Mouse (Mus musculus): ENCODE data around the gene Gm7970. TPM values are rescaled to one million over a fixed set of nuclear protein-coding genes. Genes with fewer than 3 reads are reported as not detected.
"Not testable (repeated sequence)": the region's sequence is repeated elsewhere in the genome, so short reads cannot be mapped to it uniquely, and the experiment has no call there.

Gm7970 gene
- total RNA-seq (2012; rRNA removed) (not detected in 2 replicates), total RNA-seq (2014; rRNA removed) (not detected in 2 replicates), polyA plus RNA-seq (2012; ENCODE audit: insufficient read length, low read depth) (not detected in 2 replicates)

DNA sequence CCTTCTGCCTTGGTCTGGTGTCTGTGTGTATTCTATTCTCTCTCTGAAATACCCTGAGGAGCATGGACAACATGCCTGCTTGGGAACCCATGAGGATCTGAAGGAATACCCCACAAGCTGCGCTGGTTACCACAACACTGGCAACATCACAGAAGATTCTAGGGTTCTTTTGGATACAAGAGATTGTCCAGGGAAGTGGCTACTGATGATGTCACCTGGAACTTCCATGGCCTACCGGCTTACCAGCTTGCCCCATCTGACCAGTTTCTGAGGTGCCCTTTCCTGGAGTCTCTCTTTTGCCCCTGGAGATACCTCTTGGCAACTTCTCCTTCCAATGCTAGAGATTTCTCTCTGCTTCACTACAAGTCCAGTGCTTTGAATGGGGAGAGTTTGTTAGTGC is at the start of gene Gm7970:
Gene Gm7970, minus strand, starts transcription at position 101 of the 400 bp plus-strand sequence.
- dilution Hi-C loops (cut with MboI; ENCODE audit: extremely low pct_ligation_motif_present, extremely low pct_unique_long_range_greater_than_20kb, low sequenced_read_pairs); H3K27me3 ChIP-seq (replicated peaks); H3K36me3 ChIP-seq (replicated peaks in 1 of 2; ENCODE audit: control insufficient read depth in 1 of 2, insufficient read depth in 1 of 2, low read length in 1 of 2); H3K4me3 ChIP-seq (replicated peaks in 1 of 3; ENCODE audit: low read depth in 2 of 3, low read length in 2 of 3, poor library complexity in 1 of 3); DNase-seq (ENCODE audit: extremely low read depth); H3K9me3 ChIP-seq (replicated peaks; ENCODE audit: low read length); H3K4me2 ChIP-seq (ENCODE audit: insufficient read depth, low read depth, poor library complexity, severe bottlenecking); in situ Hi-C loops (cut with MboI; ENCODE audit: low pct_ligation_motif_present, low pct_unique_long_range_greater_than_20kb, low sequenced_read_pairs); H3K9ac ChIP-seq (ENCODE audit: insufficient read depth, low read depth); H3K79me2 ChIP-seq (replicated peaks; ENCODE audit: control insufficient read depth, extremely low read depth, insufficient read depth, poor library complexity, severe bottlenecking); H3K4me1 ChIP-seq (ENCODE audit: control insufficient read depth in 1 of 2, insufficient read depth in 2 of 2); H3K27ac ChIP-seq (ENCODE audit: insufficient read depth, low read depth): not testable (repeated sequence)

GRCm38 (mm10) chr14:41600935-41601334 is 45.6 kb upstream of the Gm7970 start:
- DNase-seq (ENCODE audit: extremely low read depth); H3K27me3 ChIP-seq (replicated peaks); H3K4me3 ChIP-seq (replicated peaks in 1 of 3; ENCODE audit: low read depth in 2 of 3, low read length in 2 of 3, poor library complexity in 1 of 3); dilution Hi-C loops (cut with MboI; ENCODE audit: extremely low pct_ligation_motif_present, extremely low pct_unique_long_range_greater_than_20kb, low sequenced_read_pairs); H3K4me1 ChIP-seq (ENCODE audit: control insufficient read depth in 1 of 2, insufficient read depth in 2 of 2); in situ Hi-C loops (cut with MboI; ENCODE audit: low pct_ligation_motif_present, low pct_unique_long_range_greater_than_20kb, low sequenced_read_pairs); H3K27ac ChIP-seq (ENCODE audit: insufficient read depth, low read depth); H3K79me2 ChIP-seq (replicated peaks; ENCODE audit: control insufficient read depth, extremely low read depth, insufficient read depth, poor library complexity, severe bottlenecking); H3K4me2 ChIP-seq (ENCODE audit: insufficient read depth, low read depth, poor library complexity, severe bottlenecking); H3K36me3 ChIP-seq (replicated peaks in 1 of 2; ENCODE audit: control insufficient read depth in 1 of 2, insufficient read depth in 1 of 2, low read length in 1 of 2); H3K9me3 ChIP-seq (replicated peaks; ENCODE audit: low read length); H3K9ac ChIP-seq (ENCODE audit: insufficient read depth, low read depth): not testable (repeated sequence)

GRCm38 (mm10) chr14:41586346-41586745 is 31.0 kb upstream of the Gm7970 start:
- H3K9ac ChIP-seq (ENCODE audit: insufficient read depth, low read depth); H3K27me3 ChIP-seq (replicated peaks); H3K4me3 ChIP-seq (replicated peaks in 1 of 3; ENCODE audit: low read depth in 2 of 3, low read length in 2 of 3, poor library complexity in 1 of 3); H3K27ac ChIP-seq (ENCODE audit: insufficient read depth, low read depth); H3K36me3 ChIP-seq (replicated peaks in 1 of 2; ENCODE audit: control insufficient read depth in 1 of 2, insufficient read depth in 1 of 2, low read length in 1 of 2); H3K4me1 ChIP-seq (ENCODE audit: control insufficient read depth in 1 of 2, insufficient read depth in 2 of 2); DNase-seq (ENCODE audit: extremely low read depth); in situ Hi-C loops (cut with MboI; ENCODE audit: low pct_ligation_motif_present, low pct_unique_long_range_greater_than_20kb, low sequenced_read_pairs); H3K4me2 ChIP-seq (ENCODE audit: insufficient read depth, low read depth, poor library complexity, severe bottlenecking); dilution Hi-C loops (cut with MboI; ENCODE audit: extremely low pct_ligation_motif_present, extremely low pct_unique_long_range_greater_than_20kb, low sequenced_read_pairs); H3K79me2 ChIP-seq (replicated peaks; ENCODE audit: control insufficient read depth, extremely low read depth, insufficient read depth, poor library complexity, severe bottlenecking); H3K9me3 ChIP-seq (replicated peaks; ENCODE audit: low read length): not testable (repeated sequence)

GRCm38 (mm10) chr14:41572911-41573310 is 17.5 kb upstream of the Gm7970 start, which contains the start of gene 1700049E17Rik2:
Gene 1700049E17Rik2 (plus strand): TSS chr14:41573211.
- H3K9me3 ChIP-seq (replicated peaks; ENCODE audit: low read length); H3K4me1 ChIP-seq (ENCODE audit: control insufficient read depth in 1 of 2, insufficient read depth in 2 of 2); H3K79me2 ChIP-seq (replicated peaks; ENCODE audit: control insufficient read depth, extremely low read depth, insufficient read depth, poor library complexity, severe bottlenecking); DNase-seq (ENCODE audit: extremely low read depth); H3K36me3 ChIP-seq (replicated peaks in 1 of 2; ENCODE audit: control insufficient read depth in 1 of 2, insufficient read depth in 1 of 2, low read length in 1 of 2); H3K27ac ChIP-seq (ENCODE audit: insufficient read depth, low read depth); in situ Hi-C loops (cut with MboI; ENCODE audit: low pct_ligation_motif_present, low pct_unique_long_range_greater_than_20kb, low sequenced_read_pairs); H3K27me3 ChIP-seq (replicated peaks); H3K4me2 ChIP-seq (ENCODE audit: insufficient read depth, low read depth, poor library complexity, severe bottlenecking); H3K4me3 ChIP-seq (replicated peaks in 1 of 3; ENCODE audit: low read depth in 2 of 3, low read length in 2 of 3, poor library complexity in 1 of 3); dilution Hi-C loops (cut with MboI; ENCODE audit: extremely low pct_ligation_motif_present, extremely low pct_unique_long_range_greater_than_20kb, low sequenced_read_pairs); H3K9ac ChIP-seq (ENCODE audit: insufficient read depth, low read depth): not testable (repeated sequence)

- H3K79me2 ChIP-seq (replicated peaks; ENCODE audit: control insufficient read depth, extremely low read depth, insufficient read depth, poor library complexity, severe bottlenecking); H3K27ac ChIP-seq (ENCODE audit: insufficient read depth, low read depth); H3K4me3 ChIP-seq (replicated peaks in 1 of 3; ENCODE audit: low read depth in 2 of 3, low read length in 2 of 3, poor library complexity in 1 of 3); H3K9me3 ChIP-seq (replicated peaks; ENCODE audit: low read length); in situ Hi-C loops (cut with MboI; ENCODE audit: low pct_ligation_motif_present, low pct_unique_long_range_greater_than_20kb, low sequenced_read_pairs); H3K9ac ChIP-seq (ENCODE audit: insufficient read depth, low read depth); H3K27me3 ChIP-seq (replicated peaks); H3K4me1 ChIP-seq (ENCODE audit: control insufficient read depth in 1 of 2, insufficient read depth in 2 of 2); H3K4me2 ChIP-seq (ENCODE audit: insufficient read depth, low read depth, poor library complexity, severe bottlenecking); dilution Hi-C loops (cut with MboI; ENCODE audit: extremely low pct_ligation_motif_present, extremely low pct_unique_long_range_greater_than_20kb, low sequenced_read_pairs); H3K36me3 ChIP-seq (replicated peaks in 1 of 2; ENCODE audit: control insufficient read depth in 1 of 2, insufficient read depth in 1 of 2, low read length in 1 of 2); DNase-seq (ENCODE audit: extremely low read depth): not testable (repeated sequence)
Measured at GRCm38 (mm10) chr14:41524695-41525094, 30.7 kb downstream of the Gm7970 start.

DNA sequence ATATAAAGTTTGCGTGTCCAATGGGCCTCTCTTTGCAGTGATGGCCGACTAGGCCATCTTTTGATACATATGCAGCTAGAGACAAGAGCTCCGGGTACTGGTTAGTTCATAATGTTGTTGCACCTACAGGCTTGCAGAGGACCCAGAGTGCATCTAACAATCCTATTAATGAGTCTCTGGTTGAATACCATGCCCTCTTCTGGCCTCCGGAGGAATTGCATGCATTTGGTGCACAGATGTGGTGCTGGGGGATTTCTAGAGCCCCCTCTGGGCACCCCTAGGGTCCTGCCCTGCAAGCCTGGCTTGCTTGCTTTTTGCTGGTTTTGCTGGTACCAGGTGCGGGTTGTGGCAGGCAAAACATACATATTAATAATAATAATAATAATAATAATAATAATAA is 34.7 kb downstream of the Gm7970 start:
- DNase-seq (ENCODE audit: extremely low read depth); H3K4me1 ChIP-seq (ENCODE audit: control insufficient read depth in 1 of 2, insufficient read depth in 2 of 2); H3K9ac ChIP-seq (ENCODE audit: insufficient read depth, low read depth); H3K27me3 ChIP-seq (replicated peaks); H3K27ac ChIP-seq (ENCODE audit: insufficient read depth, low read depth); H3K36me3 ChIP-seq (replicated peaks in 1 of 2; ENCODE audit: control insufficient read depth in 1 of 2, insufficient read depth in 1 of 2, low read length in 1 of 2); H3K9me3 ChIP-seq (replicated peaks; ENCODE audit: low read length); dilution Hi-C loops (cut with MboI; ENCODE audit: extremely low pct_ligation_motif_present, extremely low pct_unique_long_range_greater_than_20kb, low sequenced_read_pairs); in situ Hi-C loops (cut with MboI; ENCODE audit: low pct_ligation_motif_present, low pct_unique_long_range_greater_than_20kb, low sequenced_read_pairs); H3K4me3 ChIP-seq (replicated peaks in 1 of 3; ENCODE audit: low read depth in 2 of 3, low read length in 2 of 3, poor library complexity in 1 of 3); H3K79me2 ChIP-seq (replicated peaks; ENCODE audit: control insufficient read depth, extremely low read depth, insufficient read depth, poor library complexity, severe bottlenecking); H3K4me2 ChIP-seq (ENCODE audit: insufficient read depth, low read depth, poor library complexity, severe bottlenecking): not testable (repeated sequence)
